Comparison of ENCODE assay signal across 8 mouse cellular contexts in the genomic region with DNA sequence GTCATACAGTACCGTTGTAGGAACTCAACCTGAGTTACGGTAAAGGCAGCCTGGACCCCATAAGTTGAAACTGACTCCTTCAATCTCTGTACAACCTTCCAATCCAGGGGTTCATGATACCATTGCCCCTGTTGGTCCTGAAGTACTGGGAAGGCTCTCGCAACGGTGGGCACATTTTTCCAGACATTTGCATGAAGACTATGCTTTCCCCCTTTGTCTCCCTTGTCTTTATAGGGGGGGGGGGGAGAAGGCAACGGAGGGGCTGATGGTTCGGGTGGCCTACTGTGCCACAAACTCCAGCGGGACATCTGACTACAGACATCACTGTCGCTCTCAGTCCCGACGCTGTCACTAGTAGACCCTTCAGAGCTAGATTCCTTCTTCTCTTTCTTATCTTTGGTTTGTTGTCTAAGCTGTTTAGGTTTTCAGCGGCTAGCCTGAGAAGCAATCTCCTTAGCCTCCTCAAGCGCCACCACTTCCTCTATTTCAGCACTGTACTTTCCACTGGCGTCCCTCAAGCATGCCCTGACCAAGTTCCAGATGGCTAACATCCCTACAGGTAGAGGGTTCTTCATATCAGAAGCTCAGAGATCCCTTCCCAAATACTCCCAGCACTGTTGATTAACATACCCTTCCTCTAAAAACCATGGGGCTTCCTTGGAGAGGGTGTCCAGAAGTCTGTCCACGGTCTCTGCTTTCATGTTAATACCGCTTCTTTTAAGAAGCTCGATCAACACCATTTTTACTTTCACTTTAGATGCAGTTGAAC. TPM values are rescaled to one million over a fixed set of nuclear protein-coding genes. Genes with fewer than 3 reads are reported as not detected.
DNase-seq lines count a peak whose midpoint lies in the region.
"Not testable (repeated sequence)": the region's sequence is repeated elsewhere in the genome, so short reads cannot be mapped to it uniquely, and the experiment has no call there.

No protein-coding gene starts in this region.

- H3K9me3 ChIP-seq in limb, embryonic 10.5 days (replicated peaks) = not testable (repeated sequence)

- not testable (repeated sequence) for H3K27me3 ChIP-seq in limb, embryonic 10.5 days (ENCODE audit: low read depth, poor library complexity, severe bottlenecking)

- not testable (repeated sequence) for H3K4me1 ChIP-seq in brown adipose tissue, adult 24 weeks (ENCODE audit: control insufficient read depth, insufficient read depth, insufficient read length, low read length); limb, embryonic 10.5 days

- WGBS in limb, embryonic 10.5 days = 93% methylated on average over 16 of the region's 16 CpGs

- peak overlapping the region; percentile 25 for H3K4me3 ChIP-seq in brown adipose tissue, adult 24 weeks (ENCODE audit: insufficient read depth, low read depth, low read length)
- not testable (repeated sequence) for H3K4me3 ChIP-seq in limb, embryonic 10.5 days

- not testable (repeated sequence) for H3K27ac ChIP-seq in brown adipose tissue, adult 24 weeks (replicated peaks; ENCODE audit: low read depth, low read length); limb, embryonic 10.5 days

- H3K36me3 ChIP-seq in limb, embryonic 10.5 days = not testable (repeated sequence)

- DNase-seq in 416B (ENCODE audit: low read depth) (peak; percentile 55), MEL-GATA-1-ER (ENCODE audit: extremely low read depth, low read depth) (peak; percentile 21)
- peak; percentile 43 for DNase-seq in CD4-positive, CD25-positive, alpha-beta regulatory T cell, adult 2 months (ENCODE audit: low read depth, low spot score)
- peak; percentile 11 for DNase-seq in limb, embryonic 10.5 days (ENCODE audit: low spot score)
- peak; percentile 60 for DNase-seq in naive thymus-derived CD4-positive, alpha-beta T cell, adult 2 months (ENCODE audit: low read depth)
- DNase-seq in spleen, postnatal 36 days (ENCODE audit: low spot score in 2 of 2) = peak; percentile 63 to 64
- peak; percentile 17 for DNase-seq in thymus, postnatal 25 days

RNA-seq across cellular contexts. Expression of gene Oxa1l, which starts 9.7 kb away (rescaled TPM):
- polyA plus RNA-seq in brown adipose tissue, adult 24 weeks (2012; ENCODE audit: insufficient read depth, insufficient read length, missing spikeins) = 121 and 157 TPM in 2 replicates
- polyA plus RNA-seq in limb, embryonic 10.5 days (2016; fragmentation: Nextera tagmentation; extraction: Ambion mirVana) = 60.5 and 63.1 TPM in 2 replicates

Comparison
In these comparisons a context has a peak if more than half of its experiments do, and no peak if none do; other contexts are left out.
1. DNase-seq: peak in every context shown above with its lines; median percentile 64 in spleen, postnatal 36 days; 60 in naive thymus-derived CD4-positive, alpha-beta T cell, adult 2 months; 55 in 416B; 43 in CD4-positive, CD25-positive, alpha-beta regulatory T cell, adult 2 months; 21 in MEL-GATA-1-ER; 17 in thymus, postnatal 25 days; 11 in limb, embryonic 10.5 days.